Mouse (Mus musculus) B cell, adult 67 days (primary cell): Measurements from ENCODE around the gene Armh2. TPM values are rescaled to one million over a fixed set of nuclear protein-coding genes. Genes with fewer than 3 reads are reported as not detected.

ENCODE experiments used
- total RNA-seq, 2 experiments: library from RNA; stranded (reverse); gene quantifications; 4 replicates each; pipeline ENCODE4 v1.2.4; 2023

Armh2 gene
- total RNA-seq = 1 to 10 TPM in 1 of 2 experiments, not detected in 1; 1.3 TPM

GRCm38 (mm10) chr13:24741028-24741427, at the start of gene Armh2:
Armh2 (plus strand) TSS chr13:24741232.

DNA sequence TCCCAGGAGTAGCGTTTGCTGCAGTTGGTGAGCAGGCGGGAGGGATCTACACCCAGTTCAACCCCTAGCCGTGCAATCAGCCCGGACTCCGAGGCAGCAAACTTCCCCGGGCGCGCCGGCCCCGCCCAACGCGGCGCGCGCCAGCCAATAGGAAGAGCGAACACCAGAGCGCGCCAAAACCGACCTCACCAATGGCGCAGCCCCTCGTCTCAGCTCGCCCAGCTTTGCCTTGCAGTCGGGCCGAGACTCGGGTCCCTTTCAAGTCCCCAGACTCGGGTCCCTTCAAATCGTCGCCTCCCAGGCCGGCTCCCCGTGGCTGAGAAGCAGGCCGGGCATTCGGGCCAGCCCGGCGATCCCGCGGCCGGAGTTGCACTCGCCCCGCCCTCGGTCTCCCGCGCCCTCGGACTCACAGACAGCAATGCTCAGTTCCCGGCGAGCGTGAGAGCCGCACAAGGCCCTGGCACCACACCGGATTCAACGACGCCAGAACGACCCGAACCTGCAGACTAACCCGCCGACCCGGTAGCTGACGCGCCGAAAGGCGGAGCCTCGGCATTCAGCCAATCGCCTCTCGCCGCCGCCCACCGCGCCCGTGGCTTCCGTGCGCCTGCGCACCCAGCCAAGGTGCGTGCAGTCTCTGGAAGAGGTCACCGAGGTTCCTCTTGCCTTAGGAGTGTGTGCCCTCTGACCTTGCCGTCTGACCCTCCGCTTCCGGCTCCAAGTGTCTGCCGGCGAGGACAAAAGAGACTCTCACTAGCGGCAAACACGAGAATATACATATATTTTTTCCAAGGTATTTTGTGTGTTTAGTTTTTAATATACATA, 20.6 kb downstream of the Armh2 start, which contains the start of gene Gmnn:
Gmnn (minus strand) TSS at position 521 of the 825 bp plus-strand sequence.

Other genes with a start within 250 kb of the Armh2 start
- gene Ripor2, start 159.0 kb upstream of the Armh2 start, total RNA-seq = 100 to 1,000 TPM; 567 to 576 TPM
- 10 to 100 TPM in 1 of 2 experiments, 1 to 10 TPM in 1; 6.7 to 15.4 TPM for gene Gmnn, start 20.7 kb downstream of the Armh2 start, total RNA-seq
- 100 to 1,000 TPM; 176 to 180 TPM for gene BC005537, start 60.4 kb downstream of the Armh2 start, total RNA-seq
- 10 to 100 TPM; 15.1 to 16.5 TPM for gene Acot13, start 90.3 kb downstream of the Armh2 start, total RNA-seq
- gene Tdp2, start 90.4 kb downstream of the Armh2 start, total RNA-seq = 10 to 100 TPM; 72.5 to 75.5 TPM
- gene D130043K22Rik, start 103.9 kb downstream of the Armh2 start, total RNA-seq = not detected
- gene Aldh5a1, start 196.4 kb downstream of the Armh2 start, total RNA-seq = under 1 TPM; 0.09 to 0.17 TPM
- not detected for gene Gpld1, start 201.9 kb downstream of the Armh2 start, total RNA-seq